Mouse (Mus musculus) cerebellum, adult (tissue): Measurements from ENCODE around the gene Kat7.

Experiments used
- ATAC-seq: cut with Nextera tagmentation; 2 replicates; pipeline ENCODE4 v1.9.2; 2017; ENCODE audit warnings: mild to moderate bottlenecking, moderate library complexity, mixed read lengths; ENCODE audit not compliant: insufficient number of reproducible peaks, low FRiP score, low TSS enrichment

The Kat7 gene

DNA sequence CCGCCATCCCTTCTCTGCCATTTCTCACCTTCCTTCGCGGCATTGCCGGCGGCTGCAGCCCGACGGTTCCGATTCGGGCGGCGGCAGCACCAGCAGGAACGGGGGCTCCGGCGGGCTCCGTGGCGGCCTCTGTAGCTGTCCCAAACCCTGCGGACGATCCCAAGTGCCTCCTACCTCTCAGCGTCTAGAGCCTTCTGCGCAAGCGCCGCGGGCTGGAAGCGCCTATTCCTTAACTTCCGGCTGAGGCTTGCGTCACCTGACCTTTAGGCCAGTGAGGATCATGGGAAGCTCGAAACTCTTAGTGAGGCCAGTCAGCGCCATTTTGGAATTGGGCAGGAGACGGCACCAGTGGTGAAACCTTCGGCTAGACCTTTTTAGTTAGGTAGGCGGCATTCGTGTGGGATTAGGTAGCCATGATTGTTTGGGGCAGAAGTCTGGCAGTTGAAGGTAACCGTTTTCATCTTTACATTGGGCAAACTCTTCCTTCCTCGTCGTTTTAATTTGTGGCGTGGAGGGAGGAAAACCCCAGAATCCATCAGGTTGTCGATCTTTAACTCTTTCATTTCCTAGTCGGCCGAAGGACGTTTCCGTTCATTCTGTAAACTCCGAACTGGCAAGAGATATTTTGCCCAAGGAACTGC is at the start of gene Kat7:
TSS of gene Kat7 (minus strand) at position 240 of the 641 bp plus-strand sequence.
- ATAC-seq = peak; percentile 90

- no peak for ATAC-seq
These were observed 48.2 kb upstream of the Kat7 start for GRCm38 (mm10) chr11:95358263-95358662.

GRCm38 (mm10) chr11:95356469-95357273 is 46.6 kb upstream of the Kat7 start:
- ATAC-seq = no peak

DNA sequence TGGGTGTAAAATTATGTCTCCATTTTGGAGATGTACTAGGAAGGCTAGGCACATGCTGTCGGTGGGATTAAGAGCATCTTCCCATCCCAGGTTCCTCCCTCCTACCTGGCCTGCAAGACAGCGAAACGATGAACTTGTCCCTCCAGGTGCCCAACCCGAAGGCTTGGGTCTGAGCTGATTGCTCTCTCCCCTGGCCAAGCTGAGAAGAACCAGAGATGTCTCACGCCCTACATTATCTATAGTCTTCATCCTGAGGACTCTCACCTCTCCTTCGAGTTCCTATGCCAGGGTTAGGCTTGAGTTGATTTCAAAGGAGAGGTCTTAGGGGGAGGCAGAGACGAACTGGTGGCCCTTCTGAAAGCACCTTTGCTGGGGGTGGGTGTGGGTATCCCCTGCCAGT is 46.0 kb upstream of the Kat7 start:
- no peak for ATAC-seq

DNA sequence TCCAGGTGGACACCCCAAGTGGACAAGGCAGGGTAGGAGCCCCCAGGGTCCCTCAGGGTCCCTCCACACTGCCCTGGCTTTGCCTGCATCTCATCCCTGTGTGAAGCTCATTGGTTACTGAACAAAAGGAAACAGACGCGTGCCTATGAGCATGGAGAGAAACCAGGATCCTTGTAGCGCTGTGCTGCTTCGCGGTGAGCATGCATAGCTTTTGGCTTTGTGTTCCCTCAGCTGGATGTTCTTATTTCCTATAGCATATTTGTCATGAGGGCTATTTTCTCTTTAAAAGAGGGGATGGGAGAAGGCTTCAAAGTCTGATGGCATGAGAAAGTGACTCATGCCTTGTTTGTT is 45.6 kb upstream of the Kat7 start:
- no peak for ATAC-seq

GRCm38 (mm10) chr11:95354945-95355660 is 45.1 kb upstream of the Kat7 start:
- ATAC-seq = no peak

GRCm38 (mm10) chr11:95354228-95354944 is 44.3 kb upstream of the Kat7 start:
- ATAC-seq = no peak

DNA sequence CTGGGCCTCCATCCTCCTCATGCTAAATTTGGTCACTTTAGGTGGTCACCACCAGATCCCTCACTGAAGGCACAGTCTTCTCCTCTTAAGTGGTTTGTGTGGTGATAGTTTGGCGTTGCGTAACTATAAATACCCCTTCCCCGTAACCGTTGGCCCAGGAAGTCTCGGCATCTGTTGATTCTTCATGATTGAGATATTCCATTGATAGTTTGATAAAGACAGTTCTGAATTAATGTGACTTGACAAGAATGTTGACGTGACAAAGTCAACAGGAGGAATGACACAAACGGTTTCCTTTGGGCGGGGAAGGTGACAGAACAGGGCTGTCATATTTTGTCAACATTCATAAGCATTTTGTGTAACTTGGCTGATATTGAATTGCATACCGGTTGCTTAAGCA is 43.2 kb upstream of the Kat7 start:
- ATAC-seq = no peak

DNA sequence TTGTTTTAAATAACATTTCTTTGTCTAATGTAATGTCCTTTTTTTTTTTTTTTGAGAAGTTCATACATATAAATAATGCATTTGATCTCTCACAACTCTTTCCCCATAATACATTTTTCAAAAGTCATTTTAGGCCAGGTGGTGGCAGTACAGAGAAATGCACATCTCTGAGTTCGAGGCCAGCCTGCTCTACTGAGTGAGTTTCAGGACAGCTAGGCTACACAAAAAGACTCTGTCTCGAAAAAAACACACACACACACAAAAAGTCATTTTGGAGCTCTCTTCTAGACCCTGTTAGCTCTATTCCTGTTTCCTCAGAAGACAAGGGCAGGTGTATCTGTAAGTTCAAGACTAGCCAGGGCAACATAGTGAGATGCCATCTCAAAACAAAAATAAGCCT is 42.6 kb upstream of the Kat7 start:
- no peak for ATAC-seq

DNA sequence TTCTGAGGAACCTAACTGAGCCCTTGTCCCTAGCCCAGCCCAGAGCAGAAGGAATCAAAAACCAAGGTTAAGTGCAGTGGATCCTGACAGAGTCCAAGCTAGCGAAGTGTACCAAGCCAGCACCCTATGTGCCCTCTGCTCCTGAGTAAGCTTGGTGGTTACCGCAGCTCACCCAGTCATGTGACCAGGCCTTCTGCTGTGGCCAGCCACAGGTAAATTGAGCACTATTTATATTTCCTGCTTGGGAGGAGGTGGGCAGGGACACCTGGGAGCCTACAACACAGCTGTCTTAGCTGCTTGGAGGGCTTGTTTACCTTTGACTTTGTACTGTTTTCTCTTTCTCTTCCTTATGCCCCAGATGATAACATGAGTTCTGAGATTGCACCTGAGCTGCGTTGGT is 40.9 kb upstream of the Kat7 start:
- no peak for ATAC-seq

DNA sequence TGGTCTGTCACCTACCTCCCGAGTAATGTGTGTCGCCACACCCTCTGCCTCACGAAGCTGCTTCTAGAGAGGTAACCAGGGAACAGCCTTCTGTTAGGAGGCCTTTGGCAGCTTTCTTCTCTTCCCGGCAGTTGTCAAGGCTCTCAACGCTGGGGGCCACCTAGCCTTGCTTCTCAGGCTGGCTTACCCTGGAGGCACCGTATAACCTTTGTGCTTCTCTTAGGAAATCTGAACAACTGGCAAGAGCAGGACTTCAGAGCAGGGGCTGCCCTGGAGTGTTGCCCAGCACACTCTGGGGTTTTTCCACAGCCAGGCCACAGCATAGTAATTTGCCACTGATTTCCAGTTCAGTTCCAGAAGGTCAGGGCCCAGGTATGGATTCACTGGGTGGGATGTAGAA is 40.2 kb upstream of the Kat7 start:
- ATAC-seq = no peak

GRCm38 (mm10) chr11:95344181-95344580 is 34.1 kb upstream of the Kat7 start:
- ATAC-seq = no peak

GRCm38 (mm10) chr11:95343180-95343579 is 33.1 kb upstream of the Kat7 start:
- no peak for ATAC-seq

- ATAC-seq = no peak
These were observed 30.6 kb upstream of the Kat7 start for GRCm38 (mm10) chr11:95340664-95341063.

DNA sequence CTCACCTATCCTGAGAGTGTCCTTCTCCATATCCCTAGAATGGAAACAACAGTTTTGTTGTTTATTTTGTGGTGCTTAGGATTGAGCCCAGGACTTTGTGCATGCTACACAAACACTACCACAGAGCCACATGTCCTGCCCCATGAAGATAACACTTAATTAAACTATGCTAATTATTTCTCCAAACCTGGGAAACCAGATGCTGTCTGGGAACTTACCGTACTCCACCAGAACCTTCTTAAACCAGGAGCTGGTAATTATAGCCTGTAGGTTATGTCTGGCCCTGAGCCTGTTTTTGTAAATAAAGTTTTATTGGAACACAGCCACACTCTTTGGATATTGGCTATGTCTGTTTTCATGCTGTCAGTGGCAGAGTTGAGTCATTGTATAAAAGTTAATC is 30.2 kb upstream of the Kat7 start:
- ATAC-seq = no peak

- no peak for ATAC-seq
These were observed 29.5 kb upstream of the Kat7 start for GRCm38 (mm10) chr11:95339471-95340021.

GRCm38 (mm10) chr11:95337846-95338342 is 27.8 kb upstream of the Kat7 start:
- no peak for ATAC-seq

GRCm38 (mm10) chr11:95337129-95337813 is 27.2 kb upstream of the Kat7 start:
- ATAC-seq = no peak

GRCm38 (mm10) chr11:95336568-95337128 is 26.6 kb upstream of the Kat7 start, which contains the start of gene Fam117a:
TSS of gene Fam117a (plus strand) at chr11:95337018.
- ATAC-seq = 0 out of 2 replicates have a peak, but pooled peaks have one; percentile 66
